Mouse (Mus musculus) duodenum, adult 2 months (tissue): ENCODE results near the gene Nadk2. TPM values are rescaled to one million over a fixed set of nuclear protein-coding genes. Genes with fewer than 3 reads are reported as not detected.

Experiments used
- polyA plus RNA-seq: library from polyadenylated mRNA; depleted of rRNA; stranded (reverse); fragments of >200 nt; gene quantifications from 2 replicates; pipeline ENCODE4 v1.2.3, GENCODE M21; 2012; ENCODE audit warnings: low replicate concordance; rRNA removed

Nadk2 gene
- 18.2 and 27.7 TPM in 2 replicates for polyA plus RNA-seq

GRCm38 (mm10) chr15:9070912-9071555, at the start of gene Nadk2:
Gene Nadk2 (plus strand): TSS chr15:9071260.

GRCm38 (mm10) chr15:9140252-9140680, 69.2 kb downstream of the Nadk2 start, which contains the start of gene Lmbrd2:
Gene Lmbrd2 (plus strand): TSS chr15:9140550.

GRCm38 (mm10) chr15:9155325-9155724, 84.3 kb downstream of the Nadk2 start, which contains the start of gene Skp2:
Gene Skp2 (minus strand): TSS chr15:9155425.

Other genes with a start within 250 kb of the Nadk2 start
- 0.15 TPM in 1 of 2 replicates, not detected in the other for gene Ranbp3l, start 103.3 kb upstream of the Nadk2 start, polyA plus RNA-seq
- 1.9 and 3.9 TPM in 2 replicates for gene Lmbrd2, start 69.3 kb downstream of the Nadk2 start, polyA plus RNA-seq
- gene Skp2, start 84.2 kb downstream of the Nadk2 start, polyA plus RNA-seq = 0.96 and 1.5 TPM in 2 replicates
- gene Ugt3a1, start 205.6 kb downstream of the Nadk2 start, polyA plus RNA-seq = not detected in 2 replicates